Mouse (Mus musculus): ENCODE measurements at regions not wholly inside any gene's neighbourhood (a gene's known extent, or its start where the extent isn't known, plus 50 kb on each side); places are given as distances from the start of the nearest gene placed in this dataset.
"Not testable (repeated sequence)": the region's sequence is repeated elsewhere in the genome, so short reads cannot be mapped to it uniquely, and the experiment has no call there.

DNA sequence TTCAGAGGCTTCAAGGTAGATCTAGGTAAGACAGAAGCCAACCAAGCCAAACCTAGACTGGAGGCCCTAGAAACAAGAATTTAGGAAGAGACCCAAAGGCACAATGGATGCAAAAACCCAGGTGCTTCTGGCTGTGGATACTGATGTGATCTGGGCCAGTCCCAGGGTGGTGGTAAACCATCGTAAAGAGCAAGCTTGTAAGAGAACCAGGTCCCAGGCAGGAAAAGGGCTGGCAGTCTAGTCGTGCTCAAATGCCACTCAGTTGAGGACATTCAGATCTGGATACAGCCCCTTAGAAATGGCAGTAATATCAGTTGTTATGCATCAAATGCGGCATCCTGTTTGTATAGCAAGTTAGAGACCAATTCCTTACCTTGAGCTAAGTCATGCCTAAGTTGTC is 175.5 kb upstream of the Pkdcc start:
- no peak for DNase-seq (ENCODE audit: low read depth, low spot score)

DNA sequence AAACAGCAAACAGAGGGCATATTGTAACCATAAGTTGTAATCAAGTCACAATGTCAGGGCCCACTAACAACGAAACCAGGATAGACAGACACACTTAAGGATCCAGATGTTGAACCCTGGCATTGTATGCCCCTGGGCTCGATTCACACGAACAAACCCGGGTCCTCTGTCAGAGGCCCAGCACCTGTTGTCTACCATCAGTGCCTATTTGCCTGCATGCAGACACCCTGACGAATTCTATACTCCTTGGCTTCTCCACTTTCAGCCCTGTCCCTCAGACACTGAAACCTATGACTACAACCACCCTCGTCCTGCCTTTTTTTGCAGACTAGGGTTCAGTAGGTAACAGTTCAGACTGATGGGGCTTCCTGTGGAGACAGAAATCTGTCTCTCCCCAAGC is 170.6 kb upstream of the Pkdcc start:
- peak; percentile 28 for DNase-seq (ENCODE audit: low read depth, low spot score)

DNA sequence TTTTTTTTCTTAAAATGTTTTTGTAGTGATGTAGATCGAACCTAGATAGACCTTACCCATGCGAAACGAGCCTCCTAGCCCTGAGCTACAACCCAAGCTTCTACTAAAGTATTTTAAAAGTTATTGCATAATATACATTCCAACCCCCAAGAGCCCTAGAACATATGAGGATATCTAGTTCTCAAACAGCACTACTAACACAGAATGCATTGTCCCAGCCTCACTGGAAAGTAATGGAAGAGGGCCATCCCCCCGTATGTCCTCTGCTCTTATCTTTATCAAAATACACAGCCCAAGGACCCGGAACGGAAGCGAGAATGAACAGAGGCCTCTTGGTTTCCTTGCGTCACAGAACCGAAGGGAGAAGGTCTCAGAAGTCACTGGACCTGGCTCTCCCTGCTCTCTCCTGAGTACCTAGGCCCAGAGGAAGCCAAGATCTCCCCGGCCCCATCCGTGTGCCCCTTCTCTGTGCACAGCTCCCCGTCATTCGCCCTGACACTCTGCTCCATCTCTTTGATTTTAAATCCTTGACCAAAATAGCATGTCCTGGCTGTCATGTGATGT is 165.0 kb upstream of the Pkdcc start:
- no peak for DNase-seq (ENCODE audit: low read depth, low spot score)

DNA sequence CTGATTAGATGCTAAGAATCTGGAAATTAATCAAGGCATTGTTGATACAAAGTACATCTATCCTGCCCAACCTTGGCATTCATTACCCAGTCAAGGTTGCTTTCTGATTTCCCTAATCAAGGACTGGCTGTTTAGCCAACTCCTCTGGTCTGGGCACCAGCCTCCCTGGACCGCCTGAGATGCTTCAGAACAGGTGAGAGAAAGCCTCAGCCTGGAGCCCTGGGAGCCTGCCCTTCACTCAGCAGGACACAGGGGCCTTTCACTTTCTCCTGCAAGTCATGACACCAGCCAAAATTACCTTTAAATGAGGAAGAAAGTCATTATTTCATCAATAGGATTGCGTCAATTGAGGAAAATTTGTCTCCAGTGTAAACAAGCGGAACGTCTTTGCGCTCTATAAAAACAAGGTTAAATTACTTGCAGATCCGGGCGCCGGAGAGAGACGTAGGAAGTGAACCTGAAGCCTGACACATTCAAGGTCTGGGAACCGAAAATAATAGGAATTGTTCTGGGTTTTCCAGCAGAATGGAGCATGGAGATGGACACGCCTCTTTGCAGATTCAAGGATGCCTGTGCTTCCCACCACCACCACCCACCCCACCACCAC is 164.4 kb upstream of the Pkdcc start:
- no peak for DNase-seq (ENCODE audit: low read depth, low spot score)

DNA sequence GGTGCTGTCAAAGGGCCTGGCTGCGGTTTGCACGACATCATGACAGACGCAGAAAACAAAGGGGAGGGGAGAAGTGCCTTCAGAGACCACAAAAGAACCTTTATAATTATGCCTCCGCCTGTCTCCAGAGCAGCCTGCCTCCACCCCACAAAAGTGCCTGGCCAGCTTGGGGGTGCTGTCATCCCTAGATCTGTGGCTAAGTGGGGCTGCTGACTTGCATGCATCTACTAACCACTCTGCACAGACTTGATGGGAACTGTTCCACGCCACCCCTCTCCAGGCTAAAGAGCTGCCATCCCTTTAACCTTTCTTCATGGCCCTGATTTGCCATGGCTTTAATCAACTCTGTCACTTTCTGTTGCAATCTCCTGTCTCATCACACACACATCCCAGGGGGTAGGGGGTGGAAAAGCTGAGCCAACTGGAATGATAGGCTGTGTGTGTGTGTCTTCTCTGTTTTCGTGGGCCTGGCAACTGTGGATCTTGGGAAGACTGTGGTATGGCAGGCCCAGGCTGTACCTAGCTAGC is 162.4 kb upstream of the Pkdcc start:
- no peak for DNase-seq (ENCODE audit: low read depth, low spot score)

DNA sequence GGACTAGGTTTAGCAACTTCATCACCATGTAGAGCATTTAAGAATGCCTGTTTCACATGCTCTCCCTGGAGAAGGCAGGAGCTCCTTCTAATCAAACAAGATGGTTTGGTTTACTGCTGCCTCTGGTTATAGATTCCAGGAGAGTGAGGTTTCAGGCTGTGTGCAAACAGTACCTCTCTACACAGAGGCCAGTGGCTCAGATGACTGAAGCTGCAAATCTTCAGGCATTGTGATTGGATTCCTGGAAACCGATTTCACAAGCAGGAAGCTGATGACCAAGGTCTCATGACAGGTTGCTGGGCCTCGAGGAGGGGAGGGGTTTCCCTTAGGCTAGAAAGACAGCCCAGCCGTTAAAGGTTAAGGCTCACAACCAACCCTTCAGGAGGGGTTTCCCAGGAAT is 157.3 kb upstream of the Pkdcc start:
- DNase-seq (ENCODE audit: low read depth, low spot score), result no peak

DNA sequence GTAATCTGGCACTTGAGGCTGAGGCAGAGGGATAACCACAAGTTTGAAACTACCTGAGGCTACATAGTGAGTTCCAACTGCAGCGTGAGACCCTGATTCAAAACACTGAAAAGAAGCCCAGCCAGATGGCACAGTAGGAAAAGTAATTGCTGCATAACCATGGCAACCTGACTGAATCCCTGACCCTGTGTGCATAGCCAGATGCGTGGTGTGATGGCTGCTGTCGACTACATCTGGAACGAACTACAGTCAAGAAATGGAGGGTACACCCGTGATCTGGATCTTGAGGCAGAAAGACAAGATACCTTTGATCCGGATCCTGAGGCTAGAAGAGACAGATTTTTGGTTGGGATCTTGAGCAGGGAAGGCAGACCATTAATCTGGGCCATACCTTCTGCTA is 153.2 kb upstream of the Pkdcc start:
- peak; percentile 61 for DNase-seq (ENCODE audit: low read depth, low spot score)

DNA sequence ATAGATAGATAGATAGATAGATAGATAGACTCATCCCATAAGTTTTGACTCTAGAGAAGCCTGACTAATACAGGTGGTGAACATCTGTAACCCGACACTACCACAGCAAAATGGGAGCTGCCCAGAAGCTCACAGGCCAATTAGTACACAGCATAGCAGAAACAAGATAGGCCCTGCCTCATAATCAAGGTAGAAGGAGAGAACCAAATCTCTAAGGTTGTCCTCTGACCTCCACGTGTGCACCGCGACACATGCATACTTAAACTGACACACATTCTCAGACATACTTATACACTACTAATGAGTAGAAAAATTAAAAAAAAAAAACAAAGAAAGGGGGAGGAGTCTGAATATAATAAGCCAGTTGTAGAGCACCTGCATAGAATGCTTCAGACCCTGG is 151.2 kb upstream of the Pkdcc start:
- no peak for DNase-seq (ENCODE audit: low read depth, low spot score)

DNA sequence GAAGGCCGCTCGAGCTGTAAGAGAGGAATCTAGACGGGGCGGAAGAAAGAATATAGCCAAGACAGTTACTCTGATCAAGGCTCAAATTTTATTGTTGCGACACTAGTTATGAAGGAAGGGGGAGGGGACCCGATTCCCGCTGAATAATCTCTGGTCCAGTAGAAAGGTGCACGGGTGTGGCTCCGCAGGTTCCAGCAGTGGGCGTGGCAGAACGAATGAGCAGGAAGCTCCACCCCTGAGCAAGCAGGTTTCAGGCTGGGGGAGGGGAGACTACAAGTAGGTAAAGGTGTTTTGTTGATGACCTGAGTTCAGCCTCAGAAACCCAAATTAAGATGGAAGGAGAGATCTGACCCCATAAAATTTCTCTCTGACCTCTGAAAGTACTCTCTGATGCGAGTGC is 150.7 kb upstream of the Pkdcc start:
- not testable (repeated sequence) for DNase-seq (ENCODE audit: low read depth, low spot score)

DNA sequence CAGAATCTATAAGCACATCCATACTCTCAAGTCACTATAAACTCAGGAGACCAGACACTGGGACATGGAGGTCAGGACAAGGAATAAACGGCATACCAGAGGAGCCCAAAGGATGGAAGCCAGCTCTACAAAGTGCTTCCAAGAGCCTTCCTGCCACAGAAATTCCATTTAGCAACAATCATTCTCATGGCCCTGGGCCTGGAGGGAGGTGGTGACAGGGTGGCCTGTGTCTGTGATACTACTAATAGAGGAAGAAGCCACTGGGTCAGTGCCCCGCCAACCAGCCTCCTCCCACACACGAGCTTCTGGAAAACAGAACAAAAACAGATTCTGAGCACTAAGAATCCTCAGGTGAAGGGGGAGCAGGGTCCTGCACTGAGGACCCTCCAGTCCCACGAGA is 145.8 kb upstream of the Pkdcc start:
- no peak for DNase-seq (ENCODE audit: low read depth, low spot score)

DNA sequence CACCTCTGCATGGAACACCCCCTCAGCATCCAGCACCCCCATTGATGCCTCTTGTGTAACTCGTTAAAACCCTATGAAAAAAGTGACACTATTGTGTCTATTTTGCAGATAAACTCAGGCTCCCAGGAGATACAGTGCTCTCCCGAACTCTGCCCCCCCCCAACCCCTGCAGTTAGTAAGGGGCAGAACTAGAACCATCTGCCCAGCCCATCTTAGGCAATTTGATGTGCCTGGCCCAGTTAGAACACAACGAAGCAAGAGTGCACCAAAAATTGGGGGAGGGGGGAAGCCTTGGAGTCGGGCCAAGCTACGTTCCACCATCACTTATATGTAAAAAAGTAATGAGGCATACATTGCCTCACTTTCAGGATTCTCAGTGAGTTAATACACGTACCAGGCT is 143.3 kb upstream of the Pkdcc start:
- DNase-seq (ENCODE audit: low read depth, low spot score), result no peak

DNA sequence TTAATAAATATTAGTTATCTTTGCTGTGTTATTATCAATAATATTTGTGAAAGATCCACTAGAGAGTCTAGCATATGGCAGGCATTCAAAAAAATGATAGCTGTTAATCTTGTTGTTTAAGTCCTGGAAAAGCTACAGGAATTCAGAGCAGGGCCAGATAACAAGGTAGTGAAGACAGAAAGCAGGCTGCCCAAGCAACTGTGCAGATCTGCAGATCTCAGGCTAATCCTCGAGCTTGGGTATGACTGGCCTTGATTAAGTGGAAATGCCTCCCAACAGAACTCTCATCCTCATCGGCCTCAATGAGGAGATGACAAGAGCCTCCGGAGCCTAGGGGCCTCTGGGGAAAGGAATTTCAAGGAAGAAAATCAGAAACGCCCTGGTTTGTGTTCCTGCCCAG is 142.9 kb upstream of the Pkdcc start:
- no peak for DNase-seq (ENCODE audit: low read depth, low spot score)

DNA sequence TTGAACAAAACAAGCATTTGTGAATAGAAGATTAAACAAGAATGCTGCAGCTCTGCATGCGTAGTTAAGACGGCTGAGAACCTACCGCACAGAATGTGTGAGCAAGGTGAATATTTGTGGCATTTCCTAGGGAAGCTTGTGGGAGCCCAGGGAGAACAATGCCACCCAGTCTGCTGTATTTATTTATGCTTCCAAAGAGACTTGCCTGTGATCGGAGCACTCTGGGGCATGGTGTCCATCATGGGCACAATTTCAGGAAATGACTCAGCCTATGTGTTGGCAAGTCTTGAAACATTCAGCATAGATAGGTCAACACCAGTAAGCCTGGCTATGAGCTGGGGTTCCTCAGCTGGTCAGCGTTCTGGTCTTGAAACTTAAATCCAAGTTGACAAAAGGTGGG is 140.2 kb upstream of the Pkdcc start:
- no peak for DNase-seq (ENCODE audit: low read depth, low spot score)

DNA sequence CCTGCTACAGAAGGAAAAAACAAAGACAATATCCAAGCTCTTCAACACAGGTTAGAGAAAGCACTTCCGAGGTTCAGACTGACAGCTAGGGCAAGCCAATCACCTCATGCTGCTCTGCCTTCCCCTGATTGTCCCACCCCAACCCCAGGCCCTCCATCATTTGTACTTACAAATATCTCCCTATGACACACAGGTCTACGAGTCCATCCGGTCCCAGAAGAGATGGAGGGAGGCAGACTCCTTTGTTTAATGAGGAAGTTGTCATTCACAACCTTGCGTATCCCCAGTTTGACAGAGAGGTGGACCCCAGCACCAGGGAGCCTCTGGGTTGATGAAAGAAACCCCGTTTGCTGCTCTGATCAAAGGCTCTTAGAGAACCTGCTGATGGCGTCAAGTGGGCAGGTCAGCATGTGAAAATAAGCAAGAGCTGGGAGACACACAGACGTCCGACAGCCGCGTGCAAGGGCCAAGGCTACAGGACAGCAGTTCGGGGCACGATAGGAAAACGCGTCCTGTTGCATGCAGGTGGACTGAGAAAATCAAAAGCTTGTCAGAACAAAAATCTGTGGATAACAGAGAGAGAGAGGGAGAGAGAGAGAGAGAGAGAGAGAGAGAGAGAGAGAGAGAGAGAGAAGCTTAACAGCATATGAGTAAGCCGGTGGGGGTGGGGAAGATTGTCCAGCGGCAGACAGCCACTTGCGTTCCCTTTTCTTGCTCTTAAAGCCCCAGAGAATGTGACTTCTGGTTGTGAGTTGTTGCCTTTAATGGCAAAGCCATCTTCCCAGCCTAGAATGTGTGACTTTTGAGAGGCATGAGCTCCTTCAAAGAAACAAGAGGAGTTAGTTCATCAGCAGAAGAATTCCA is 137.1 kb upstream of the Pkdcc start:
- DNase-seq (ENCODE audit: low read depth, low spot score), result peak; percentile 43

DNA sequence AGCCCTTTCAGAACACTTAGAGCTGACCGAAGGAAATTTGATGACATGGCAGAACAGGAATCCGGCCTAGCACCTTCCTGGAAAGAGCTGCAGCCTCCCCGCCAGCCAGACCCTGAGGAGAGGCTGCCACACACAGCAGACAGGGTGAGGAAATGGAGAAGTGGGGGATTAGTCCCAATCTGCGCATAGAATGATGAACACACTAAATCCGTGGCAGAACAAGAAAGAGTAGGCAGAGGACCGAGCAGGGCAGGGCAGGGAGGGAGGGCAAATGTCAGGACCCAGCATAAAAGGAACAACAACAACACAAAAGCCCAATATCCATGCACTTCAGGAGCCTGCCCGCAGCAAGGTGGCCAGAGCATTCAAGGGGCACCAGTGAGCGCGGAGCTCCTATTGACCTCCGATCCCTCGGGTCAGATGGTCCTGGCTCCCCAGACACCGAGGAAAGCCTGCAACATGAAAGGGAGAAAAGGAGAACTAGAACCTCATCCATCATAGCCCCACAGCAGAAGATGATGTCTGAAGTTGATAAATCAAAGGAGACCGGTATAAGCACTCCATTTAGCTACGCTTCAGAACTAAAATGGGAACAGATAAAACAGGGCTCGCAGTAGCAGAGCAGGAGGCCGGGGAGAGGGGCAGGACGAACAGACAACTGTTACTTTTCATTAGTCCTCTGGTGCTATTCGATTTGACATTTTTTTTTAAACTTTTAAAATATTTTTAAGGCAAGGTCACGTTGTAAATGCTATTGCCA is 136.3 kb upstream of the Pkdcc start:
- DNase-seq (ENCODE audit: low read depth, low spot score), result peak; percentile 68

DNA sequence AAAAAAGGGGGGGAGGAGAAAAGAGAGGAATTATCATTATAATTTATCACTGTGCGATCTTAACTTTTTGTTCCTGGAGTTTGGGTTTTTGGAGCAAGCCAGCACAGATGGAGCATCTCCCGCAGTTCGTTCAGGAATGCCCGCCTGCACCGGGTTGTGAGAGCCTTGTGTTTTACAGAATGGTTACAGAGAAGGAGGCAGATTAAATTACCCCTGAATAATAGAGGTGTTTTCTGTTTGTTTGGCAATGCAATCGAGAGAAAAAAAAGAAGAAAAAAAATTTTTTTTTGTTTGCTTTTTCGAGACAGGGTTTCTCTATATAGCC is 135.8 kb upstream of the Pkdcc start:
- no peak for DNase-seq (ENCODE audit: low read depth, low spot score)

DNA sequence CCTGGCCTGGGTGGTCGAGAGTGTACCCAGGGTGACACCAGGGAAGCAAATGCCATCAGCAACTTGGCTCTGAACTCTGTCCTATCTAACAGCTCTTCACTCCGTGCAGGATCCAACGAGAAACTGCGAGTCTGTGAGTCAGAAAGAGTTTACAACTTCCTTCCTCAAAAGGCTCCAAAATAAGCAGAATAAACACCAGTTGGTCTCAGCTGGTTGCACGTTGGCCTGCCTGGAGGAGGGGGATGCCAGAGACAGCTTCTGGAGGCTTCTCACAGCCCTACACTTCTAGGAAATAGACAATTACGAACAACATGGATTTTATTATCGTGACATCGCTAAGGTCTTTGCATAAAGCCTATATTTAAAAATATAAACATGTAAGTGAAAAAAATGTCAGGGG is 133.4 kb upstream of the Pkdcc start:
- no peak for DNase-seq (ENCODE audit: low read depth, low spot score)

DNA sequence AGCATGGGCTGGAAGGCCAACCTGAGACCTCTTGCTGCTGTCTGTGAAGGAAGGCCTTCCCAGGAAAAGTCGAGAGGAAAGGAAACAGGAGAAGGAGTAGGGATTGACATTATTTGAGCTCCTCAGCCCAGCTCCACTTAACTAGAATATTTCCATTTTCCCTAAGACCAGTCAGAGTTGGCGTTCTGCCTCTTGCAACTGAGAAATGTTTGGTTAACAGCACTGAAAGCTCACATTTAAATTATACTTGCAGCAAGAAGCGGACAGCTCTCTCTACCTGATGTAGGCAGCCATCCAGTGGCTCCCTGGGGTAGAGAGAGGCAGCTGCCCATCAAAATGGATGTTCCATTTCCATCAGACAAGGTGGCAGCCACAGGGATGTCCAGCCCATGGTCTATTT is 131.6 kb upstream of the Pkdcc start:
- DNase-seq (ENCODE audit: low read depth, low spot score), result no peak

DNA sequence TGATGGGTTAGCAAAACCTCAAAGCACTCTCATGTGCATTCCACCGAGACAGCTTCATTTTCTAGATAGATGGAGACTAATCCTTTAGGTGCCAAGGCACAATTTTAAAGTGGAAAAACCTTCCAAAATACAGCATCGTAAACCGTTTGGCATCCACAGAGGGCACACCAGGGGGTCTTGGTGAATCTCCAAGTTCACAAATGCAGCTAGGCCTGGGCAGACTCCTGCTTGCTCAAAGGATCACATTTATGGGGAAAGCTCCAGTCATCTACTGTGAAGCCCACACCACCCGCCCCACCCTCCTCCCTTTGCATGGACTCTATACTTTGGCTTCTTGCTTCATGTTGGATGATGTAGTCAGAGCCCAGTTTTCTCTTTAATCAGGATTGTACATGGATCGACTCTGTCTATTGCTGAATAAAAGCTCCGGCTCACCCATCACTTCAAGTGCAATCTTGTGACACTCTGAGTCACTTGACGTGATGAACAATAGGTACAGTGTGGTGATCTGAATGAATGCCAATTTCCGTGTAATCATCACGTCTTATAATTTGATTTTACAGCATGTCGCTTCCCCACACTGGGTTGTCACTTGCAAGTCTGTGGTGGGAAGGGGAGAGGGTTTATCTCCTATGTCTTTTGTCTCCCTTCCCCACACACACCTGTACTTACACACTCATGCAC is 129.2 kb upstream of the Pkdcc start:
- no peak for DNase-seq (ENCODE audit: low read depth, low spot score)

DNA sequence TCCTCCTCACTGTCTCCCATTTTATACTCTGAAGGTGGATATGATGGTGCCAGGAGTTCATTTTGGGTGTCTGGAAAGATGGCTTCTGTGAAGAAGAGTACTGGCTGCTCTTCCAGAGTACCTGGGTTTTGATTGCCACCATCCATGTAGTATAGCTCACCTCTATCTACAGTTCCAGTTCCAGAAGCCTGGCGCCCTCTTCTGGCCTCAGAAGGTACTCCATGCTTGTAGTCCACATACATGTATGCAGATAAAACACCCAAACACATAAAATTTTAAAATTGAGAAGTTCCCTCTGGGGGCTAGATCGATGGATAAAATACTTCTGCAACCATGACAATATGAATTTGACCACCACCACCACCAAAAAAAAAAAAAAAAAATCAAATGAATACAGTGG is 128.4 kb upstream of the Pkdcc start:
- no peak for DNase-seq (ENCODE audit: low read depth, low spot score)

DNA sequence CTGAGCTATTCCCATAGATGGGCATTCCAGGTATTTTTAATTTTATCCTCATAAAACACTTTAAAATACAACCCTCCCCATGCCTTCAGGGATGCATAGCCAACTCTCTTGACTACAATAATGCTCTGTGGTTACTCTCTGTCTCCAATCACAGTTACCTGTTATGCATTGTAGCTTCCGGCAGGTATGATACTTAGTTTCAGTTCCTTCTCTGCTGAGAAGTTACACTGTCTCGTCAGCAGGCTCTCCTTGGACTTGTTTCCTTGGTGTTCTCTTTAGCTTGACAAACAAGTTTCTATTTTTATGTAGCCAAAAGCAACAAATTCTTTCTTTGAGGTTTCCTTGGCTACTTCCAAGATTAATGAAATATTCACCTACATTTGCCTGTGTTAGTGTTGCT is 126.6 kb upstream of the Pkdcc start:
- no peak for DNase-seq (ENCODE audit: low read depth, low spot score)
